19 mouse cellular contexts compared by ENCODE assay signal in the genomic region with DNA sequence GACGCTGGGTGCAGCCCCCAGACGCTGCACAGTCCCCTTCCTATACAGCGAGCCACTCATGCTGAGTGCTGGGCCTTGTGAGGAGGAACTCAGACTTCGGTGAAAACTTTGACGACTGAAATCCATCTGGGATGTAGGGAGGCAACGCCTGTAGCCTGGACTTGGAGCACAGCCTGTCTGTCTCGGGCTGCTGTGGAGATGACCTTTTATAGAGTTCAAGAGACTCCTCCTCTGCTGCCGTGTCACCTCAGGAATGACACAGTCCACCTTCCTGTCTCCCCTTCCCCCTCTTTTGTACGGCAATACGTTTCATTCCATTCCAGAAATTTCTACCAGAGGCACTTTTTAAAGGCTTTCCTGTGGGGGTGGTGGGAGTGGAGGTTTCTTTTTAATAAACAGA. TPM values are rescaled to one million over a fixed set of nuclear protein-coding genes. Genes with fewer than 3 reads are reported as not detected.
A peak's percentile ranks its signal among the peaks of the same experiment; 100 is the strongest.
DNase-seq lines count a peak whose midpoint lies in the region; ATAC-seq and TF ChIP-seq lines count a peak whose summit lies in the region.
"Had no signal": no experiment of that assay in that cellular context is flagged by ENCODE, and none has a peak within 500 bp of the region (broad histone marks: within the 10 kb centered on the region; RNA-seq: fewer than 3 reads in every experiment).

Krt20 (minus strand) TSS at position 179 of the 400 bp plus-strand sequence.

- H3K4me2 ChIP-seq in kidney, postnatal 0 days (ENCODE audit: low read length) = no peak within 1 kb of the TSS
- H3K4me2 ChIP-seq in stomach, embryonic 16.5 days (ENCODE audit: low read depth, low read length) = no peak within 1 kb of the TSS
- H3K4me2 ChIP-seq: embryonic facial prominence, embryonic 12.5 days; midbrain, embryonic 15.5 days had no signal

- no peaks in the 10 kb centered on the region for H3K36me3 ChIP-seq in kidney, postnatal 0 days (ENCODE audit: insufficient read depth, low read length)
- no peaks in the 10 kb centered on the region for H3K36me3 ChIP-seq in stomach, embryonic 16.5 days (ENCODE audit: control insufficient read depth, insufficient read depth, low read length)
- H3K36me3 ChIP-seq: embryonic facial prominence, embryonic 12.5 days; hindbrain, embryonic 10.5 days; midbrain, embryonic 15.5 days had no signal

- no peak for TF ChIP-seq CTCF in kidney, postnatal 0 days (IDR thresholded peaks at IDR 0.05; ENCODE audit: low read depth)

- no peak within 1 kb of the TSS for H3K4me3 ChIP-seq in kidney, postnatal 0 days (replicated peaks; ENCODE audit: low read depth, low read length)
- H3K4me3 ChIP-seq in stomach, embryonic 16.5 days (replicated peaks; ENCODE audit: low read length) = no peak within 1 kb of the TSS; the same call in 1 of the 2 replicates
- H3K4me3 ChIP-seq: embryonic facial prominence, embryonic 12.5 days; hindbrain, embryonic 10.5 days; midbrain, embryonic 15.5 days had no signal

- whole genome bisulfite sequencing in kidney, postnatal 0 days = 14% methylated on average over 10 of the region's 10 CpGs
- 20% methylated on average over 10 of the region's 10 CpGs for WGBS in stomach, embryonic 16.5 days

- no peaks in the 10 kb centered on the region for H3K9me3 ChIP-seq in kidney, postnatal 0 days (replicated peaks; ENCODE audit: low read length)
- no peaks in the 10 kb centered on the region for H3K9me3 ChIP-seq in stomach, embryonic 16.5 days (replicated peaks; ENCODE audit: control insufficient read depth, low read length)
- H3K9me3 ChIP-seq: embryonic facial prominence, embryonic 12.5 days; hindbrain, embryonic 10.5 days; midbrain, embryonic 15.5 days had no signal

- no peaks in the 10 kb centered on the region for H3K4me1 ChIP-seq in kidney, postnatal 0 days (replicated peaks; ENCODE audit: insufficient read depth, low read length)
- no peaks in the 10 kb centered on the region; the same call in 1 of the 2 replicates for H3K4me1 ChIP-seq in stomach, embryonic 16.5 days (ENCODE audit: control insufficient read depth, insufficient read depth, low read length)
- H3K4me1 ChIP-seq: midbrain, embryonic 15.5 days had no signal

- no peak within 1 kb of the TSS for H3K27ac ChIP-seq in kidney, postnatal 0 days
- no peak within 1 kb of the TSS for H3K27ac ChIP-seq in stomach, embryonic 16.5 days (ENCODE audit: low read length)
- H3K27ac ChIP-seq: embryonic facial prominence, embryonic 12.5 days; hindbrain, embryonic 10.5 days; midbrain, embryonic 15.5 days had no signal

- DNase-seq in embryo, embryonic 10 days (ENCODE audit: low spot score) = peak; percentile 25
- DNase-seq in embryo, embryonic 11 days = no peak
- DNase-seq in kidney, postnatal 0 days (ENCODE audit: low spot score) = peak; percentile 19
- DNase-seq in kidney, adult 9 months = no peak
- DNase-seq in liver = peak; percentile 23
- DNase-seq in frontal cortex, postnatal 36 days (ENCODE audit: low spot score in 2 of 2) = no peak
- no peak for DNase-seq in gastrocnemius, postnatal 25 days
- DNase-seq: adrenal gland, adult 2 months; cerebellum, adult 8-10 months; kidney, adult 11 months; lung, adult 18-20 months; right cerebral cortex, postnatal 14 days; thymus, postnatal 25 days had no signal

- no peak for ATAC-seq in kidney, postnatal 0 days (replicated peaks; ENCODE audit: low FRiP score, low read depth)
- ATAC-seq in stomach, embryonic 16.5 days (ENCODE audit: insufficient read depth, low FRiP score) = no peak
- ATAC-seq: midbrain, embryonic 15.5 days; Patski had no signal

- H3K27me3 ChIP-seq in kidney, postnatal 0 days (ENCODE audit: insufficient read depth, low read length) = no peaks in the 10 kb centered on the region
- H3K27me3 ChIP-seq in stomach, embryonic 16.5 days (ENCODE audit: control insufficient read depth, insufficient read depth, low read length) = no peaks in the 10 kb centered on the region
- H3K27me3 ChIP-seq: embryonic facial prominence, embryonic 12.5 days; midbrain, embryonic 15.5 days; Patski had no signal

- H3K9ac ChIP-seq in kidney, postnatal 0 days (ENCODE audit: low read depth, low read length) = no peak within 1 kb of the TSS
- no peak within 1 kb of the TSS for H3K9ac ChIP-seq in stomach, embryonic 16.5 days (ENCODE audit: low read length)
- H3K9ac ChIP-seq: embryonic facial prominence, embryonic 12.5 days; midbrain, embryonic 15.5 days had no signal

RNA-seq across cellular contexts. Expression of gene Krt20, which starts in this region (rescaled TPM):
- polyA plus RNA-seq in kidney, postnatal 0 days (2015; fragmentation: Nextera tagmentation; extraction: Ambion mirVana) = 3.6 and 5.0 TPM in 2 replicates
- polyA plus RNA-seq in stomach, embryonic 16.5 days (2015; fragmentation: Nextera tagmentation; extraction: Ambion mirVana) = 16.6 and 23.3 TPM in 2 replicates
- total RNA-seq in gastrocnemius, postnatal 25 days (2021) = not detected
- total RNA-seq: left cerebral cortex, postnatal 14 days had no signal
- polyA plus RNA-seq: adrenal gland, adult 2 months; Patski had no signal

Comparison
In these comparisons a context has a peak if more than half of its experiments do, and no peak if none do; other contexts are left out.
1. DNase-seq: peak in embryo, embryonic 10 days (single experiment), kidney, postnatal 0 days (single experiment) and liver (single experiment); none in embryo, embryonic 11 days (single experiment), kidney, adult 9 months (single experiment), frontal cortex, postnatal 36 days (0 of 2) and gastrocnemius, postnatal 25 days (single experiment).